Mouse (Mus musculus) liver, adult 2 months (tissue): ENCODE data around the gene Bean1. TPM values are rescaled to one million over a fixed set of nuclear protein-coding genes. Genes with fewer than 3 reads are reported as not detected.
"Not testable (repeated sequence)": the region's sequence is repeated elsewhere in the genome, so short reads cannot be mapped to it uniquely, and the experiment has no call there.

Source experiments
- DNase-seq: peaks from one replicate; pipeline ENCODE4 v3.0.0-alpha.2; 2011; ENCODE audit warnings: low read depth, low spot score; ENCODE audit errors: extremely low read depth
- H3K27ac ChIP-seq: fragments of 200-500 bp; replicated peaks from 2 replicates; pipeline ENCODE4 v1.5.1; 2012; ENCODE audit warnings: low read depth, mild to moderate bottlenecking, control low read depth, inconsistent platforms, low read length; ENCODE audit not compliant: insufficient read depth
- H3K27me3 ChIP-seq: fragments of 200-500 bp; 2 replicates; pipeline ENCODE4 v1.6.1; 2012; ENCODE audit warnings: mild to moderate bottlenecking, moderate library complexity, low read length, inconsistent platforms; ENCODE audit not compliant: control insufficient read depth, insufficient read depth
- H3K36me3 ChIP-seq: fragments of 200-500 bp; 2 replicates; pipeline ENCODE4 v1.6.1; 2012; ENCODE audit warnings: low read length, inconsistent platforms; ENCODE audit not compliant: control insufficient read depth, insufficient read depth
- H3K4me1 ChIP-seq: fragments of 200-500 bp; 2 replicates; pipeline ENCODE4 v1.6.1; 2011; ENCODE audit warnings: low read length; ENCODE audit not compliant: control insufficient read depth, insufficient read depth
- H3K4me3 ChIP-seq: fragments of 200-500 bp; 2 replicates; pipeline ENCODE4 v1.5.1; 2011; ENCODE audit warnings: low read depth, mild to moderate bottlenecking, control low read depth, low read length, moderate library complexity; ENCODE audit not compliant: insufficient read depth
- H3K79me2 ChIP-seq: fragments of 200-500 bp; 2 replicates; pipeline ENCODE4 v1.6.1; 2012; ENCODE audit warnings: inconsistent platforms, mild to moderate bottlenecking, low read length, moderate library complexity; ENCODE audit not compliant: control insufficient read depth, insufficient read depth
- H3K9ac ChIP-seq: fragments of 200-500 bp; 2 replicates; pipeline ENCODE4 v1.6.1; 2012; ENCODE audit warnings: low read depth, mild to moderate bottlenecking, control low read depth, inconsistent platforms, low read length
- CTCF ChIP-seq: fragments of 200-500 bp; IDR thresholded peaks from 2 replicates; pipeline ENCODE4 v1.5.1; 2011; ENCODE audit warnings: low read depth, low read length, control low read depth
- POLR2A ChIP-seq: fragments of 200-500 bp; IDR thresholded peaks from 2 replicates; pipeline ENCODE4 v1.6.1; 2011; ENCODE audit warnings: low read length, control low read depth; ENCODE audit not compliant: insufficient read depth; ENCODE audit errors: extremely low read depth
- WGBS: fragments of 180-500 bp; shearing (Covaris S2); methylation state at CpG from one replicate; pipeline ENCODE4 v1.1.7; 2018; 5-methylcytosine and 5-hydroxymethylcytosine counted together
- polyA plus RNA-seq: library from polyadenylated mRNA; depleted of rRNA; stranded (reverse); fragments of >200 nt; gene quantifications from 2 replicates; pipeline ENCODE4 v1.2.3, GENCODE M21; 2012
- total RNA-seq: library from RNA; depleted of rRNA; stranded (reverse); fragments of >200 nt; gene quantifications from 2 replicates; pipeline ENCODE4 v1.2.3, GENCODE M21; 2014

Bean1 gene
- total and polyA plus RNA-seq, 2 experiments: not detected

GRCm38 (mm10) chr8:104248276-104248675, 78.0 kb downstream of the Bean1 start, which contains the start of gene Tk2:
Gene Tk2 (minus strand): TSS chr8:104248558.
- Histone ChIP-seq H3K4me1 (peaks cover 2% of the 10 kb centered on the region; the same call in 1 of the 2 replicates), H3K36me3 (no peaks in the 10 kb centered on the region), H3K27ac (peak within 1 kb of the TSS; percentile 87), H3K27me3 (no peaks in the 10 kb centered on the region), H3K9ac (peak within 1 kb of the TSS; percentile 97), H3K79me2 (no peaks in the 10 kb centered on the region), H3K4me3 (peak within 1 kb of the TSS; percentile 98)
- TF ChIP-seq POLR2A (peak; percentile 88), CTCF (no peak)
- WGBS: under 1% methylated on average over 28 of the region's 28 CpGs
- DNase-seq: peak; percentile 67

GRCm38 (mm10) chr8:104249442-104249996, 79.3 kb downstream of the Bean1 start:
- Histone ChIP-seq H3K27me3 (no peaks in the 10 kb centered on the region), H3K79me2 (no peaks in the 10 kb centered on the region), H3K4me3 (no peak overlapping the region), H3K36me3 (no peaks in the 10 kb centered on the region), H3K4me1 (peaks cover 2% of the 10 kb centered on the region; the same call in 1 of the 2 replicates), H3K27ac (no peak overlapping the region), H3K9ac (no peak overlapping the region)
- TF ChIP-seq POLR2A (no peak), CTCF (no peak)
- no peak for DNase-seq
- WGBS: 84% methylated on average over 7 of the region's 7 CpGs

GRCm38 (mm10) chr8:104250439-104251367, 80.5 kb downstream of the Bean1 start, which contains the start of gene Cklf:
Gene Cklf (plus strand): TSS chr8:104250861.
- DNase-seq: peak; percentile 80
- Histone ChIP-seq H3K27ac (0 out of 2 replicates have a peak within 1 kb of the TSS, but pooled peaks have one; percentile 4), H3K4me1 (peaks cover 2% of the 10 kb centered on the region; the same call in 1 of the 2 replicates), H3K4me3 (peak within 1 kb of the TSS; percentile 77), H3K79me2 (no peaks in the 10 kb centered on the region), H3K36me3 (no peaks in the 10 kb centered on the region), H3K9ac (peak within 1 kb of the TSS; percentile 52), H3K27me3 (no peaks in the 10 kb centered on the region)
- TF ChIP-seq CTCF (peak; percentile 19; the same call in 1 of the 2 replicates), POLR2A (peak; percentile 34; the same call in 1 of the 2 replicates)
- WGBS: 4% methylated on average over 41 of the region's 41 CpGs

DNA sequence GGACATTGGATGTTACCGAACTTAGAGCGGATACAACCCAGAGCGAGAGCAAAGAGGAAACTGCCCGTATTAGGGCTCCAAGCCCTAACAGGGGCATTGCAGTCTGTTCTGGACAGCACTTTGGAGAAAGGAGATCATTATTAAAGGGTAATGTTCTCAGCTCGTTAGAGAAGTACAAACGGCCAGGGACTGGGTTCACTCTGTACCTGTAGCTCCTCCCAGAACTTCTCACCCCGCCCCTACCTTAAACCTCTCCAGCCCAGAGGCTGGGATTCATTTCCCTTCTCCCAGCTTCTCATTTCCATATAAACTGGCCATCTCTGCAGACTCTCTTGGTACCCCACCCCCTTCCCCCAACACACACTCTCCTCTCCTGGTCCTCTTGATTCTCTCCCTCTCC, 81.2 kb downstream of the Bean1 start:
- peak; percentile 17 for DNase-seq
- Histone ChIP-seq H3K4me3 (no peak overlapping the region; the same call in 1 of the 2 replicates), H3K27me3 (no peaks in the 10 kb centered on the region), H3K4me1 (peaks cover 2% of the 10 kb centered on the region; the same call in 1 of the 2 replicates), H3K36me3 (no peaks in the 10 kb centered on the region), H3K79me2 (no peaks in the 10 kb centered on the region), H3K27ac (no peak overlapping the region), H3K9ac (no peak overlapping the region)
- TF ChIP-seq CTCF (no peak), POLR2A (no peak)
- under 1% methylated on average over 7 of the region's 7 CpGs for WGBS

GRCm38 (mm10) chr8:104253016-104253415, 82.8 kb downstream of the Bean1 start:
- Histone ChIP-seq H3K36me3 (no peaks in the 10 kb centered on the region), H3K9ac (no peak overlapping the region), H3K4me3 (no peak overlapping the region), H3K27ac (no peak overlapping the region), H3K4me1 (peaks cover 2% of the 10 kb centered on the region; the same call in 1 of the 2 replicates), H3K79me2 (no peaks in the 10 kb centered on the region), H3K27me3 (no peaks in the 10 kb centered on the region)
- TF ChIP-seq POLR2A (no peak), CTCF (peak; percentile 46; the same call in 1 of the 2 replicates)
- DNase-seq: peak; percentile 16
- 80% methylated on average over 3 of the region's 3 CpGs for WGBS

DNA sequence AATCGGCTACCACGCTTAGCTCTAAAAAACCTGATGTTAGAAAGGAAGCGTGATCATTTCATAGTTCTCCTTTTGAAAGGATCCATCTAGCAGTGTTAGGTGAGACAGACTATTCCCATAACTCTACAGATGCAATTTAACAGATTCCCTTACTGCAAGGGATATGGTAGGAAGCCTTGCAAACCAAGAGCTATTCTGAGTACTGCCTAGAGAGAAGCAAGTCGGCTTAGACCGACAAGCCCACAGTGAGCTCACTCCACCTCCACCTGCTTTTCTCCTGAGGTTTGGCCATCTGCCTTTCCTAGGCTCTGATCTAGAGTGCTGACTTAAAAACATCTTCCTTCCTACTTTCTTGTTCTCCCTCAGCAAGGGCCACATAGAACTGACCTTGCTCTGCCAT, 91.6 kb downstream of the Bean1 start:
- not testable (repeated sequence) for H3K79me2 ChIP-seq, DNase-seq, H3K4me3 ChIP-seq, H3K4me1 ChIP-seq, H3K27ac ChIP-seq, H3K36me3 ChIP-seq, H3K27me3 ChIP-seq, H3K9ac ChIP-seq
- WGBS: 97% methylated on average over 5 of the region's 5 CpGs

DNA sequence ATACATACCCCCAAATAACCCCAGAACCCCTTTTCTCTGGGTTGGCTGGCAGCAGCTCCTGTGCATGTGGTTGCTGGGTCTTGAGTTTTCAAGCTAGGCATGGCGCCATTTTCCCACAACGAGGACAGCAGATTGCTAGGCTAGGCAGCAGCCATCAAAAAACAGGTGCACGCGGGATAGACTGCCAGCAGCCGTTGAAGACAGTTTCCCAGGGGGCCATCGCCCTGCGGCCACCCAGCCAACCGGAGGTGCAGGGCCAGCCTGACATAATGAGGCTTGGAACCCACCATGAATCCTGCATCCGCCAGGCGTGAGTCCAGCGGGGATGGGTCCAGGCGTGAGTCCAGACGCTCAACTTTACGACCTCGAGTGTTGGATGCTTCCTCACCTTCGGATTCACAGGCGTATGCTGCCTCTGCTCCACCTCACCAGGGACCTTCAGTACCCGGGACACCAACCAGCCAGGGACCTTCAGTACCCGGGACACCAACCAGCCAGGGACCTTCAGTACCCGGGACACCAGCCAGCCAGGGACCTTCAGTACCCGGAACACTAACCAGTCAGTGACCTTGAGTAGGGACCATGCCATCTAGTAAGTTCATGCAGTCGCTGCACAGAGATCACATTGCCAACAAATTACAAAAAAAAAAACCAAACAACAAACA, 94.2 kb downstream of the Bean1 start:
- not testable (repeated sequence) for H3K9ac ChIP-seq, H3K27me3 ChIP-seq, H3K79me2 ChIP-seq, H3K36me3 ChIP-seq, H3K4me3 ChIP-seq, H3K4me1 ChIP-seq, H3K27ac ChIP-seq, DNase-seq
- 97% methylated on average over 22 of the region's 22 CpGs for WGBS
